Mouse (Mus musculus): ENCODE data around the gene Foxred2. TPM values are rescaled to one million over a fixed set of nuclear protein-coding genes. Genes with fewer than 3 reads are reported as not detected.
A peak's percentile ranks its signal among the peaks of the same experiment; 100 is the strongest.

Gene Foxred2
- polyA plus RNA-seq, 1 experiment from 2014 or later, result 4.9 TPM

- no peak overlapping the region for H3K9ac ChIP-seq
- no peak overlapping the region for H3K4me3 ChIP-seq
- H3K4me2 ChIP-seq (replicated peaks), result no peak overlapping the region
- peaks cover 24% of the 10 kb centered on the region for H3K36me3 ChIP-seq
- no peak overlapping the region for H3K27ac ChIP-seq
- WGBS, result 40% methylated on average over 2 of the region's 2 CpGs
- 0 out of 2 replicates have a peak, but pooled peaks cover 2% of the 10 kb centered on the region for H3K4me1 ChIP-seq
- peaks cover 8% of the 10 kb centered on the region for H3K27me3 ChIP-seq
- ATAC-seq (ENCODE audit: low FRiP score), result no peak
- H3K9me3 ChIP-seq (replicated peaks), result no peaks in the 10 kb centered on the region
Observed at GRCm38 (mm10) chr15:77911065-77911464, 45.5 kb downstream of the Foxred2 start.

GRCm38 (mm10) chr15:77907646-77908518, 48.6 kb downstream of the Foxred2 start:
- H3K4me1 ChIP-seq, result peaks cover 16% of the 10 kb centered on the region
- no peak overlapping the region for H3K4me2 ChIP-seq (replicated peaks)
- no peaks in the 10 kb centered on the region for H3K36me3 ChIP-seq
- H3K9me3 ChIP-seq (replicated peaks), result no peaks in the 10 kb centered on the region
- peaks cover 18% of the 10 kb centered on the region for H3K27me3 ChIP-seq
- no peak for ATAC-seq (ENCODE audit: low FRiP score)
- WGBS, result 57% methylated on average over 9 of the region's 9 CpGs
- H3K9ac ChIP-seq, result no peak overlapping the region
- H3K4me3 ChIP-seq, result no peak overlapping the region
- no peak overlapping the region for H3K27ac ChIP-seq

DNA sequence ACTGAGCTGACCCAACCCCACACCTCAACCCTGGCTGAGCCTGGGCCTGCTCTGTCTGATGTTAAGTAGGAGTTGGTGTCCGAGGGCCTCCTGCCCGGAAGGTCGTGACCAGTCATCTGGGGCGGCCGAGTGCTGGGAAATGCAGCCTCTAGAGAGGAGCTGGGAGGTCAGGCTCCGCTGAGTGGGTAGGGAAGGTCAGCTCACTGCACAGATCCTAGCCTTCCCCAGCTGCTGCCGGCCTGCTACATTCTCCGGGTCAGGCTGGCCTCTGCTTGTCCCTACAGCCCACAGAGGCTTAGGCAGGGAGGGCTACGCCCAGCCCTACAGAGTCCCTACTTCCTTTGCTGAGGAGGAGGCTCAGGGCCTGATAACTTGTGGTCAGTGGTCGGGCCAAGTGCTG, 50.0 kb downstream of the Foxred2 start:
- no peaks in the 10 kb centered on the region for H3K9me3 ChIP-seq (replicated peaks)
- H3K4me1 ChIP-seq, result peaks cover 16% of the 10 kb centered on the region
- H3K9ac ChIP-seq, result no peak overlapping the region
- no peak overlapping the region for H3K4me3 ChIP-seq
- H3K4me2 ChIP-seq (replicated peaks), result no peak overlapping the region
- 55% methylated on average over 10 of the region's 10 CpGs for WGBS
- H3K27ac ChIP-seq, result no peak overlapping the region
- peaks cover 18% of the 10 kb centered on the region for H3K27me3 ChIP-seq
- no peaks in the 10 kb centered on the region for H3K36me3 ChIP-seq
- no peak; the same call in 1 of the 2 replicates for ATAC-seq (ENCODE audit: low FRiP score)

GRCm38 (mm10) chr15:77906081-77906480, 50.4 kb downstream of the Foxred2 start:
- H3K27ac ChIP-seq, result no peak overlapping the region; the same call in 1 of the 2 replicates
- no peak overlapping the region for H3K4me2 ChIP-seq (replicated peaks)
- H3K27me3 ChIP-seq, result peaks cover 18% of the 10 kb centered on the region
- no peak for ATAC-seq (ENCODE audit: low FRiP score)
- no peak overlapping the region for H3K4me3 ChIP-seq
- H3K4me1 ChIP-seq, result peaks cover 16% of the 10 kb centered on the region
- no peaks in the 10 kb centered on the region for H3K9me3 ChIP-seq (replicated peaks)
- no peaks in the 10 kb centered on the region for H3K36me3 ChIP-seq
- WGBS, result 76% methylated on average over 8 of the region's 8 CpGs
- H3K9ac ChIP-seq, result no peak overlapping the region

GRCm38 (mm10) chr15:77905275-77905970, 51.1 kb downstream of the Foxred2 start:
- no peak for ATAC-seq (ENCODE audit: low FRiP score)
- peaks cover 16% of the 10 kb centered on the region for H3K4me1 ChIP-seq
- peaks cover 18% of the 10 kb centered on the region for H3K27me3 ChIP-seq
- peak overlapping the region; percentile 48; the same call in 1 of the 2 replicates for H3K9ac ChIP-seq
- H3K27ac ChIP-seq, result no peak overlapping the region
- no peaks in the 10 kb centered on the region for H3K36me3 ChIP-seq
- peak overlapping the region; percentile 26 for H3K4me3 ChIP-seq
- WGBS, result 6% methylated on average over 26 of the region's 26 CpGs
- peak overlapping the region; percentile 54 for H3K4me2 ChIP-seq (replicated peaks)
- H3K9me3 ChIP-seq (replicated peaks), result no peaks in the 10 kb centered on the region

- peaks cover 16% of the 10 kb centered on the region for H3K4me1 ChIP-seq
Observed at GRCm38 (mm10) chr15:77904363-77904892, 52.1 kb downstream of the Foxred2 start.

GRCm38 (mm10) chr15:77903176-77903575, 53.3 kb downstream of the Foxred2 start:
- Histone ChIP-seq H3K27me3 (peaks cover 18% of the 10 kb centered on the region), H3K4me3 (no peak overlapping the region), H3K9me3 (replicated peaks) (no peaks in the 10 kb centered on the region), H3K9ac (no peak overlapping the region), H3K36me3 (no peaks in the 10 kb centered on the region), H3K4me2 (replicated peaks) (no peak overlapping the region), H3K4me1 (peaks cover 16% of the 10 kb centered on the region), H3K27ac (no peak overlapping the region)
- 60% methylated on average over 5 of the region's 5 CpGs for WGBS
- ATAC-seq (ENCODE audit: low FRiP score), result no peak

More at GRCm38 (mm10) chr15:77904363-77904892, 52.1 kb downstream of the Foxred2 start:
- H3K9me3 ChIP-seq (replicated peaks), result no peaks in the 10 kb centered on the region
- peak overlapping the region; percentile 27; the same call in 1 of the 2 replicates for H3K9ac ChIP-seq
- H3K4me3 ChIP-seq, result no peak overlapping the region
- H3K27ac ChIP-seq, result no peak overlapping the region
- 31% methylated on average over 10 of the region's 12 CpGs for WGBS
- H3K27me3 ChIP-seq, result peaks cover 18% of the 10 kb centered on the region
- H3K36me3 ChIP-seq, result no peaks in the 10 kb centered on the region
- ATAC-seq (ENCODE audit: low FRiP score), result no peak
- H3K4me2 ChIP-seq (replicated peaks), result no peak overlapping the region

DNA sequence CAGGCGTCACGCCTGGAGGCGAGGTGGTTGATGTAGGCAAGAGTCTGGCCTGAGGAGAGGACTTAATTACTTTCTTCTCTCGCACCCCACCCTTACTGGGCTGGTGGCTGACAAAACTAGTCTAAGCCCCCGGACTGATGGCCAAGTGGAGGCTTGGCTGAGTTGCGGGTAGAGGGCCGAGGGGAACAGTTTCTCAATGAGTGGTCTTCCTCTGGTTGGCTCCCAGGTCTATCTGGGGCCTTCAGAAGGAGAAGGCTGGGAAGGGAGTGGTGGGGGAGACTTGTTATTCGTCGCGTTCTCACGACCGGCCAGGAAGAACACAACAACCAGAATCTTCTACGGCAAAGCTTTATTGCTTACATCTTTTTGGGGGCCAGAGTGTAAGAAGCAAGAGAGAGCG, 61.6 kb downstream of the Foxred2 start:
- H3K27me3 ChIP-seq, result no peaks in the 10 kb centered on the region
- H3K36me3 ChIP-seq, result no peaks in the 10 kb centered on the region
- WGBS, result 90% methylated on average over 13 of the region's 14 CpGs
- H3K4me2 ChIP-seq (replicated peaks), result no peak overlapping the region
- H3K9ac ChIP-seq, result no peak overlapping the region
- no peaks in the 10 kb centered on the region for H3K9me3 ChIP-seq (replicated peaks)
- ATAC-seq (ENCODE audit: low FRiP score), result no peak
- no peaks in the 10 kb centered on the region for H3K4me1 ChIP-seq
- H3K4me3 ChIP-seq, result no peak overlapping the region
- H3K27ac ChIP-seq, result no peak overlapping the region

- Histone ChIP-seq H3K27me3 (no peaks in the 10 kb centered on the region), H3K27ac (no peak overlapping the region), H3K4me3 (no peak overlapping the region), H3K4me2 (replicated peaks) (no peak overlapping the region), H3K9me3 (replicated peaks) (no peaks in the 10 kb centered on the region), H3K4me1 (no peaks in the 10 kb centered on the region), H3K36me3 (no peaks in the 10 kb centered on the region), H3K9ac (no peak overlapping the region)
- no peak for ATAC-seq (ENCODE audit: low FRiP score)
- WGBS, result 71% methylated on average over 10 of the region's 10 CpGs
Observed at GRCm38 (mm10) chr15:77893292-77893691, 63.2 kb downstream of the Foxred2 start.

GRCm38 (mm10) chr15:77892420-77892819, 64.1 kb downstream of the Foxred2 start:
- Histone ChIP-seq H3K27me3 (no peaks in the 10 kb centered on the region), H3K9me3 (replicated peaks) (no peaks in the 10 kb centered on the region), H3K4me1 (no peaks in the 10 kb centered on the region), H3K27ac (no peak overlapping the region), H3K36me3 (no peaks in the 10 kb centered on the region), H3K9ac (no peak overlapping the region), H3K4me2 (replicated peaks) (no peak overlapping the region), H3K4me3 (no peak overlapping the region)
- ATAC-seq (ENCODE audit: low FRiP score), result no peak
- 84% methylated on average over 10 of the region's 10 CpGs for WGBS

GRCm38 (mm10) chr15:77891766-77892165, 64.8 kb downstream of the Foxred2 start:
- no peak for ATAC-seq (ENCODE audit: low FRiP score)
- Histone ChIP-seq H3K36me3 (no peaks in the 10 kb centered on the region), H3K4me3 (no peak overlapping the region), H3K9me3 (replicated peaks) (no peaks in the 10 kb centered on the region), H3K9ac (no peak overlapping the region), H3K27me3 (no peaks in the 10 kb centered on the region), H3K4me1 (no peaks in the 10 kb centered on the region), H3K4me2 (replicated peaks) (no peak overlapping the region), H3K27ac (no peak overlapping the region)
- 79% methylated on average over 8 of the region's 8 CpGs for WGBS
